Mouse (Mus musculus) liver, postnatal 0 days (tissue): Measurements from ENCODE around the gene Ccdc158. TPM values are rescaled to one million over a fixed set of nuclear protein-coding genes. Genes with fewer than 3 reads are reported as not detected.
A peak's percentile ranks its signal among the peaks of the same experiment; 100 is the strongest.

ENCODE experiments used
- ATAC-seq: fragments of 200-750 bp; cut with Nextera tagmentation; 2 replicates; pipeline ENCODE4 v1.8.0; 2017; ENCODE audit warnings: mild to moderate bottlenecking, moderate library complexity
- DNase-seq: peaks from one replicate; pipeline ENCODE4 v3.0.0-alpha.2; 2016
- H3K27ac ChIP-seq: fragments of 300-500 bp; sonication (generic); 2 replicates; pipeline ENCODE4 v1.5.1; 2014; ENCODE audit warnings: antibody characterized with exemption, moderate library complexity, mild to moderate bottlenecking, low read depth
- H3K27me3 ChIP-seq: fragments of 300-500 bp; sonication (generic); 2 replicates; pipeline ENCODE4 v1.6.1; 2014; ENCODE audit warnings: low read length, control low read depth, mixed read lengths; ENCODE audit not compliant: insufficient read depth
- H3K36me3 ChIP-seq: fragments of 300-500 bp; sonication (generic); replicated peaks from 2 replicates; pipeline ENCODE4 v1.6.1; 2014; ENCODE audit warnings: mild to moderate bottlenecking, control low read depth, low read length, moderate library complexity, mixed read lengths; ENCODE audit not compliant: insufficient read depth
- H3K4me1 ChIP-seq: fragments of 300-500 bp; sonication (generic); 2 replicates; pipeline ENCODE4 v1.6.1; 2014; ENCODE audit warnings: antibody characterized with exemption, mild to moderate bottlenecking, control low read depth; ENCODE audit not compliant: insufficient read depth
- H3K4me2 ChIP-seq: fragments of 300-500 bp; sonication (generic); 2 replicates; pipeline ENCODE4 v1.6.1; 2014; ENCODE audit warnings: low read depth, mild to moderate bottlenecking, low read length, moderate library complexity, mixed read lengths
- H3K4me3 ChIP-seq: fragments of 300-500 bp; sonication (generic); 2 replicates; pipeline ENCODE4 v1.5.1; 2014; ENCODE audit warnings: low read depth, low read length
- H3K9ac ChIP-seq: fragments of 300-500 bp; sonication (generic); replicated peaks from 2 replicates; pipeline ENCODE4 v1.6.1; 2014; ENCODE audit warnings: mild to moderate bottlenecking, moderate library complexity
- H3K9me3 ChIP-seq: fragments of 300-500 bp; sonication (generic); 2 replicates; pipeline ENCODE4 v1.6.1; 2016; ENCODE audit warnings: mild to moderate bottlenecking, control low read depth, low read length, mixed read lengths
- CTCF ChIP-seq: sonication (generic); IDR thresholded peaks from 2 replicates; pipeline ENCODE4 v1.5.1; 2016; ENCODE audit warnings: antibody characterized with exemption, low read depth
- EP300 ChIP-seq: IDR thresholded peaks from 2 replicates; pipeline ENCODE4 v1.6.1; 2016; ENCODE audit warnings: antibody characterized with exemption, low read depth, mild to moderate bottlenecking
- WGBS: fragments of 180-500 bp; shearing (Covaris S2); extraction: QIAGEN DNeasy Blood & Tissue Kit; methylation state at CpG from one replicate; pipeline ENCODE4 v1.1.7; 2014; ENCODE audit not compliant: insufficient replicate concordance; 5-methylcytosine and 5-hydroxymethylcytosine counted together
- polyA plus RNA-seq: library from polyadenylated mRNA; unstranded; fragments of >200 nt; fragmentation: Nextera tagmentation; extraction: Ambion mirVana; gene quantifications from 2 replicates; pipeline ENCODE4 v1.2.1, GENCODE M21; 2015

The Ccdc158 gene
- 0.20 and 0.23 TPM in 2 replicates for polyA plus RNA-seq

GRCm38 (mm10) chr5:92674859-92675573 lies at the start of gene Ccdc158:
Ccdc158 (minus strand) TSS chr5:92675271.
- H3K4me3 ChIP-seq, result peak within 1 kb of the TSS; percentile 33
- peak; percentile 83 for DNase-seq
- WGBS, result 12% methylated on average over 53 of the region's 55 CpGs
- H3K9ac ChIP-seq, result peak within 1 kb of the TSS; percentile 16; the same call in 1 of the 2 replicates
- peaks cover 9% of the 10 kb centered on the region for H3K4me1 ChIP-seq
- no peaks in the 10 kb centered on the region for H3K36me3 ChIP-seq
- H3K4me2 ChIP-seq, result peak within 1 kb of the TSS; percentile 74
- TF ChIP-seq CTCF, result no peak
- TF ChIP-seq EP300, result no peak
- no peaks in the 10 kb centered on the region for H3K9me3 ChIP-seq
- H3K27me3 ChIP-seq, result no peaks in the 10 kb centered on the region
- no peak within 1 kb of the TSS for H3K27ac ChIP-seq
- peak; percentile 90 for ATAC-seq

- Histone ChIP-seq H3K9ac (no peak overlapping the region), H3K36me3 (no peaks in the 10 kb centered on the region), H3K27ac (peak overlapping the region; percentile 72), H3K4me1 (peaks cover 12% of the 10 kb centered on the region), H3K27me3 (no peaks in the 10 kb centered on the region), H3K4me2 (no peak overlapping the region), H3K9me3 (no peaks in the 10 kb centered on the region), H3K4me3 (no peak overlapping the region)
- DNase-seq (peak; percentile 72), ATAC-seq (peak; percentile 95)
- WGBS, result 77% methylated on average over 8 of the region's 8 CpGs
- TF ChIP-seq CTCF (no peak), EP300 (peak; percentile 58; the same call in 1 of the 2 replicates)
These were observed 46.5 kb upstream of the Ccdc158 start for GRCm38 (mm10) chr5:92721610-92722009.

- no peak for ATAC-seq
- 78% methylated on average over 3 of the region's 3 CpGs for WGBS
- DNase-seq, result no peak
These were observed 43.8 kb upstream of the Ccdc158 start for GRCm38 (mm10) chr5:92718856-92719255.

DNA sequence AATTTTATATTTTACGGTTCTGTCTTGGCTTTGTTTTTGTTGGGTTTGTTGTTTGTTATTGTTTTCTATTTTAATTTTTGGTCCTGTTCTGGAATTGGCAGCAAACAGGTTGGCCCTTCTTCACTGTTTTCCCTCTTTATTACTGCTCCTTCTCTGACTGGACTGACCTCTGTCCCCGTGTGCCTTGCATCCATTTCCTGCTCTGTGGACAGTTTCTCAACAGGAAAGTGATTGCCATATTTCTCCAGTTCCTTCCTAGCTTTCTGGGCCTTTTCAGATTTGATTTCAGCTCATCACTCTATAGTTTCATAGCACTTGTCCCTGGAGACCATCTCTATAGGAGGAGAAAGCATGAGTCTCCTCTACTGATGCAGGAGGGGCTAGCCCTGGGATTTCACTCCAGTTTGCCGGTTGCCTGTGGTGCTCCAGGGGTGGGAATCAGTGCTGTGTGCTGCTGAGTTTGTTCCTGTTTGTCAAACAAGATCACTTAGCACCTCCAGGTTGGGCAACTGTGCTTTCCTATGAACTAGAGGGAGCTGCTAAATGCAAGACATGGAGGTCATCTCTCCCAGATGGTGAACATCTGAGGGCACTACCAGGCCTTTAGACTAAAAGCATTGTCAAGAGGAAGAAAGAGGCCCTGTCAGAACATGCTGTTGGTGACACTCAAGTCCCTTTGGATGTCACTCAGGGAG lies 42.7 kb upstream of the Ccdc158 start:
- DNase-seq (no peak), ATAC-seq (no peak)
- Histone ChIP-seq H3K27me3 (no peaks in the 10 kb centered on the region), H3K9ac (no peak overlapping the region), H3K4me1 (peaks cover 12% of the 10 kb centered on the region), H3K9me3 (no peaks in the 10 kb centered on the region), H3K4me3 (no peak overlapping the region), H3K36me3 (no peaks in the 10 kb centered on the region), H3K27ac (peak overlapping the region; percentile 48; the same call in 1 of the 2 replicates), H3K4me2 (no peak overlapping the region)
- TF ChIP-seq EP300 (no peak), CTCF (no peak)
- WGBS, result 42% methylated on average over 3 of the region's 3 CpGs

More at GRCm38 (mm10) chr5:92718856-92719255, 43.8 kb upstream of the Ccdc158 start:
- Histone ChIP-seq H3K9me3 (no peaks in the 10 kb centered on the region), H3K27me3 (no peaks in the 10 kb centered on the region), H3K36me3 (no peaks in the 10 kb centered on the region), H3K4me2 (no peak overlapping the region), H3K4me1 (peaks cover 12% of the 10 kb centered on the region), H3K9ac (no peak overlapping the region), H3K27ac (no peak overlapping the region), H3K4me3 (no peak overlapping the region)
- TF ChIP-seq EP300 (no peak), CTCF (no peak)

GRCm38 (mm10) chr5:92715890-92716289 lies 40.8 kb upstream of the Ccdc158 start:
- no peak overlapping the region for H3K4me3 ChIP-seq
- peak; percentile 58; the same call in 1 of the 2 replicates for ATAC-seq
- H3K27me3 ChIP-seq, result no peaks in the 10 kb centered on the region
- no peak for DNase-seq
- H3K9me3 ChIP-seq, result no peaks in the 10 kb centered on the region
- no peak overlapping the region for H3K9ac ChIP-seq
- no peak overlapping the region for H3K4me2 ChIP-seq
- 0 out of 2 replicates have a peak overlapping the region, but pooled peaks have one; percentile 8 for H3K27ac ChIP-seq
- TF ChIP-seq EP300 (no peak), CTCF (peak; percentile 29; the same call in 1 of the 2 replicates)
- H3K4me1 ChIP-seq, result peaks cover 12% of the 10 kb centered on the region
- WGBS, result 55% methylated on average over 2 of the region's 2 CpGs
- no peaks in the 10 kb centered on the region for H3K36me3 ChIP-seq

DNA sequence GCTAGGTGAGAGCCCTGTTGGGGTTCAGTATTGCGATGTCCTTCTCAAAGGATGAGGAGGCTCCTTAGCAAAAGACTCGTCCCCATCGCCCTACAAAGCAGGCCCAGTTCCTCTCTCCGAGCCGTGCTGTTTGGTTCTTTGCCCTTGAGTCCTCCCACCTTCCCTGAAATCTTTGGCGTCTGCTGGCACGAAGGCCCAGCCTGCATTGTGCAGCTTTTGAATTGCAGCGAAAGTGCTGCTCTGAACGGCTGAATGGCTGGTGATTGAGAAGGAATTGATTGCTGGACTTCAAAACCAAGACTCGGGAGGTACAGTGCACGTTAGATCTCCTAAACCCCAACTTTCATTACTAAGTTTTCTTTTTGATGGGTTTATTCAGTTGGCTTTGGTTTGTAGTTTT lies 40.2 kb upstream of the Ccdc158 start:
- Histone ChIP-seq H3K9ac (no peak overlapping the region), H3K4me2 (no peak overlapping the region), H3K27me3 (no peaks in the 10 kb centered on the region), H3K36me3 (no peaks in the 10 kb centered on the region), H3K4me3 (no peak overlapping the region), H3K4me1 (peaks cover 12% of the 10 kb centered on the region), H3K9me3 (no peaks in the 10 kb centered on the region), H3K27ac (0 out of 2 replicates have a peak overlapping the region, but pooled peaks have one; percentile 8)
- TF ChIP-seq CTCF, result no peak
- no peak for TF ChIP-seq EP300
- 70% methylated on average over 11 of the region's 11 CpGs for WGBS
- no peak for ATAC-seq
- no peak for DNase-seq
